Mouse (Mus musculus) thymus, adult 2 months (tissue): ENCODE measurements around the gene Clca3a2.
"Not testable (repeated sequence)": the region's sequence is repeated elsewhere in the genome, so short reads cannot be mapped to it uniquely, and the experiment has no call there.

Experiments
- CTCF ChIP-seq: fragments of 200-500 bp; IDR thresholded peaks from 2 replicates; pipeline ENCODE4 v1.5.1; 2012; ENCODE audit warnings: mild to moderate bottlenecking, control low read depth, low read length, moderate library complexity, borderline replicate concordance; ENCODE audit not compliant: control insufficient read depth, poor library complexity, insufficient read depth; ENCODE audit errors: extremely low read depth
- POLR2A ChIP-seq: fragments of 200-500 bp; IDR thresholded peaks from 2 replicates; pipeline ENCODE4 v1.6.1; 2012; ENCODE audit warnings: mild to moderate bottlenecking, low read length, control low read depth, moderate library complexity; ENCODE audit not compliant: control insufficient read depth, poor library complexity, insufficient read depth; ENCODE audit errors: extremely low read depth

DNA sequence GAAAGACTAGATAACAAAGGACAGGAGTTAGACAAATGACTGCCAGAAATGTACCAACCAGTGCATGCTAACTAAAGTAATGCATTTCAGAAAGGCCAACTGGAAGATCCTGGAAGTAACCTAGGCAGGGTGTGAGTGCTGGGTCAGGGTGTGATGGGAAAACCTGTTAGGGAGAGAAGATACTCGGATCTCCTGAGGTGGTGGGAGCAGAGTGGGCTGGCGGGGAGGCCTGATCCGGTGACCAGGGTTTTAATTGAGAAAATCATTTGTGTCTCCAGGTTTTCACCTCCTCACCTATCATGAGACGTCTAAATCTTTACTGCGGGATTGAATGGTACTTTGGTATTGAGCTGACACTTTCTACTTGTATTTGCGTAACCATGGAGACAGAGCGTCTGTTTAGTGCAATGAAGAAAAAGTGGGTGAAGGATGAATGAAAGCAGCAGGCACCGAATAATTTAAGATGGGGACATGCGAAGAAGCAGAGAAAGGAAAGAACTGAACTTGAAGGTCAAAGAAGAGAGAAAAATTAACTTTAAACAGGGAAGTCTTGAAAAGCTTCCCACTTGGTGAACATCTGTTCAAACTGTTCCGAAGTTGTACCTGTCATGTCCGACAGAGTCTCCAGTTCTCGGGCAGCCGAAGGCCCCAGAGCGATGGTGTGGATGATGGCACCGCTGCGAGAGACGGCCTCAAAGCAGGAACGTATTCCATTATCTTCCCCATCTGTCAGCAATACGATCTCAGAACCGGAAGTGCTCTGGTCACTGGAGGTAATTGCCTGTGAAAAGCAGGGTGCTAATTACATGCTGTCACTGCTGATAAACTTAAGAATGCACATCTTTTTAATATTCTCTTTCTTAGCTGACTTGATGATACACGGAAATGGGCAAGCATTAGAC lies 70.0 kb downstream of the Clca3a2 start:
- TF ChIP-seq CTCF, POLR2A: not testable (repeated sequence)
